Mouse (Mus musculus): Measurements from ENCODE around the gene Gm9837. TPM values are rescaled to one million over a fixed set of nuclear protein-coding genes. Genes with fewer than 3 reads are reported as not detected.
"Not testable (repeated sequence)": the region's sequence is repeated elsewhere in the genome, so short reads cannot be mapped to it uniquely, and the experiment has no call there.

The Gm9837 gene
- polyA plus RNA-seq, 1 experiment: not detected

- Histone ChIP-seq H3K4me1 (ENCODE audit: control insufficient read depth, insufficient read depth, low read length) (peaks cover 13% of the 10 kb centered on the region), H3K27ac (ENCODE audit: insufficient read depth, low read depth, low read length) (no peak overlapping the region), H3K4me3 (ENCODE audit: insufficient read depth, low read length) (peak overlapping the region; percentile 77)
- TF ChIP-seq POLR2A (IDR thresholded peaks at IDR 0.05; ENCODE audit: borderline replicate concordance, low read depth, low read length) (no peak), CTCF (IDR thresholded peaks at IDR 0.05; ENCODE audit: low read depth, low read length) (no peak)
These were observed 41.1 kb downstream of the Gm9837 start for GRCm38 (mm10) chr11:53429182-53429581.

GRCm38 (mm10) chr11:53428716-53429057 lies 41.6 kb downstream of the Gm9837 start:
- Histone ChIP-seq H3K27ac (ENCODE audit: insufficient read depth, low read depth, low read length) (no peak overlapping the region), H3K4me1 (ENCODE audit: control insufficient read depth, insufficient read depth, low read length) (peaks cover 13% of the 10 kb centered on the region), H3K4me3 (ENCODE audit: insufficient read depth, low read length) (no peak overlapping the region)
- TF ChIP-seq CTCF (IDR thresholded peaks at IDR 0.05; ENCODE audit: low read depth, low read length) (no peak), POLR2A (IDR thresholded peaks at IDR 0.05; ENCODE audit: borderline replicate concordance, low read depth, low read length) (no peak)

- Histone ChIP-seq H3K4me1 (ENCODE audit: control insufficient read depth, insufficient read depth, low read length) (peaks cover 9% of the 10 kb centered on the region), H3K4me3 (ENCODE audit: insufficient read depth, low read length) (no peak overlapping the region), H3K27ac (ENCODE audit: insufficient read depth, low read depth, low read length) (no peak overlapping the region)
- TF ChIP-seq CTCF (IDR thresholded peaks at IDR 0.05; ENCODE audit: low read depth, low read length): no peak
These were observed 42.1 kb downstream of the Gm9837 start for GRCm38 (mm10) chr11:53427993-53428715.

- not testable (repeated sequence) for H3K4me1 ChIP-seq (ENCODE audit: control insufficient read depth, insufficient read depth, low read length); H3K27ac ChIP-seq (ENCODE audit: insufficient read depth, low read depth, low read length); H3K4me3 ChIP-seq (ENCODE audit: insufficient read depth, low read length)
These were observed 43.4 kb downstream of the Gm9837 start for GRCm38 (mm10) chr11:53426914-53427313.

GRCm38 (mm10) chr11:53425711-53426255 lies 44.5 kb downstream of the Gm9837 start:
- Histone ChIP-seq H3K27ac (ENCODE audit: insufficient read depth, low read depth, low read length) (no peak overlapping the region), H3K4me3 (ENCODE audit: insufficient read depth, low read length) (no peak overlapping the region), H3K4me1 (ENCODE audit: control insufficient read depth, insufficient read depth, low read length) (peaks cover 4% of the 10 kb centered on the region)
- TF ChIP-seq CTCF (IDR thresholded peaks at IDR 0.05; ENCODE audit: low read depth, low read length): no peak
- no peak for TF ChIP-seq POLR2A (IDR thresholded peaks at IDR 0.05; ENCODE audit: borderline replicate concordance, low read depth, low read length)

GRCm38 (mm10) chr11:53425251-53425650 lies 45.0 kb downstream of the Gm9837 start:
- TF ChIP-seq POLR2A (IDR thresholded peaks at IDR 0.05; ENCODE audit: borderline replicate concordance, low read depth, low read length) (no peak), CTCF (IDR thresholded peaks at IDR 0.05; ENCODE audit: low read depth, low read length) (no peak)
- Histone ChIP-seq H3K27ac (ENCODE audit: insufficient read depth, low read depth, low read length) (no peak overlapping the region), H3K4me1 (ENCODE audit: control insufficient read depth, insufficient read depth, low read length) (peaks cover 4% of the 10 kb centered on the region), H3K4me3 (ENCODE audit: insufficient read depth, low read length) (no peak overlapping the region)

- TF ChIP-seq POLR2A (IDR thresholded peaks at IDR 0.05; ENCODE audit: borderline replicate concordance, low read depth, low read length) (no peak), CTCF (IDR thresholded peaks at IDR 0.05; ENCODE audit: low read depth, low read length) (no peak)
- H3K4me1 ChIP-seq (ENCODE audit: control insufficient read depth, insufficient read depth, low read length): peaks cover 4% of the 10 kb centered on the region
- no peak overlapping the region for H3K4me3 ChIP-seq (ENCODE audit: insufficient read depth, low read length)
- H3K27ac ChIP-seq (ENCODE audit: insufficient read depth, low read depth, low read length): no peak overlapping the region
These were observed 45.5 kb downstream of the Gm9837 start for GRCm38 (mm10) chr11:53424826-53425225.

- TF ChIP-seq CTCF (IDR thresholded peaks at IDR 0.05; ENCODE audit: low read depth, low read length) (no peak), POLR2A (IDR thresholded peaks at IDR 0.05; ENCODE audit: borderline replicate concordance, low read depth, low read length) (no peak)
- Histone ChIP-seq H3K4me3 (ENCODE audit: insufficient read depth, low read length) (no peak within 1 kb of the TSS), H3K4me1 (ENCODE audit: control insufficient read depth, insufficient read depth, low read length) (no peaks in the 10 kb centered on the region), H3K27ac (ENCODE audit: insufficient read depth, low read depth, low read length) (no peak within 1 kb of the TSS)
These were observed 47.2 kb downstream of the Gm9837 start, which contains the start of gene Leap2 for GRCm38 (mm10) chr11:53423036-53423435. TSS of gene Leap2 (minus strand) at chr11:53423170.

Other genes starting within 250 kb of the Gm9837 start
- 111 and 118 TPM in 2 replicates for gene Hspa4, start 170.0 kb downstream of the Gm9837 start, polyA plus RNA-seq (2012; ENCODE audit: insufficient read depth, insufficient read length, missing spikeins)
- gene Zcchc10, start 145.8 kb downstream of the Gm9837 start, polyA plus RNA-seq (2012; ENCODE audit: insufficient read depth, insufficient read length, missing spikeins): 13.9 and 17.4 TPM in 2 replicates
- gene Aff4, start 119.6 kb downstream of the Gm9837 start, polyA plus RNA-seq (2012; ENCODE audit: insufficient read depth, insufficient read length, missing spikeins): 54.6 and 68.8 TPM in 2 replicates
- gene Leap2, start 47.3 kb downstream of the Gm9837 start, polyA plus RNA-seq (2012; ENCODE audit: insufficient read depth, insufficient read length, missing spikeins): not detected in 2 replicates
- gene Uqcrq, start 39.6 kb downstream of the Gm9837 start, polyA plus RNA-seq (2012; ENCODE audit: insufficient read depth, insufficient read length, missing spikeins): 192 and 202 TPM in 2 replicates
- gene Gdf9, start 39.5 kb downstream of the Gm9837 start, polyA plus RNA-seq (2012; ENCODE audit: insufficient read depth, insufficient read length, missing spikeins): 1.5 and 1.8 TPM in 2 replicates
- gene Gm10447, start 13.4 kb downstream of the Gm9837 start, polyA plus RNA-seq (2012; ENCODE audit: insufficient read depth, insufficient read length, missing spikeins): not detected in 2 replicates
- gene Shroom1, start 13.3 kb downstream of the Gm9837 start, polyA plus RNA-seq (2012; ENCODE audit: insufficient read depth, insufficient read length, missing spikeins): 0.17 TPM in 1 of 2 replicates, not detected in the other
- gene Gm9945, start 9.7 kb upstream of the Gm9837 start, polyA plus RNA-seq (2012; ENCODE audit: insufficient read depth, insufficient read length, missing spikeins): not detected in 2 replicates
- not detected in 2 replicates for gene Sowaha, start 9.8 kb upstream of the Gm9837 start, polyA plus RNA-seq (2012; ENCODE audit: insufficient read depth, insufficient read length, missing spikeins)
- gene Sept8, start 48.8 kb upstream of the Gm9837 start, polyA plus RNA-seq (2012; ENCODE audit: insufficient read depth, insufficient read length, missing spikeins): 65.1 and 70.0 TPM in 2 replicates
- gene Kif3a, start 96.9 kb upstream of the Gm9837 start, polyA plus RNA-seq (2012; ENCODE audit: insufficient read depth, insufficient read length, missing spikeins): 30.3 and 31.9 TPM in 2 replicates
- not detected in 2 replicates for gene Il4, start 148.2 kb upstream of the Gm9837 start, polyA plus RNA-seq (2012; ENCODE audit: insufficient read depth, insufficient read length, missing spikeins)
- gene Il13, start 164.2 kb upstream of the Gm9837 start, polyA plus RNA-seq (2012; ENCODE audit: insufficient read depth, insufficient read length, missing spikeins): not detected in 2 replicates
- 20.1 and 20.4 TPM in 2 replicates for gene Rad50, start 236.8 kb upstream of the Gm9837 start, polyA plus RNA-seq (2012; ENCODE audit: insufficient read depth, insufficient read length, missing spikeins)

All from bone marrow macrophage, adult 2 months (primary cell).